ENCODE assay signal across 27 mouse cellular contexts in the genomic region with DNA sequence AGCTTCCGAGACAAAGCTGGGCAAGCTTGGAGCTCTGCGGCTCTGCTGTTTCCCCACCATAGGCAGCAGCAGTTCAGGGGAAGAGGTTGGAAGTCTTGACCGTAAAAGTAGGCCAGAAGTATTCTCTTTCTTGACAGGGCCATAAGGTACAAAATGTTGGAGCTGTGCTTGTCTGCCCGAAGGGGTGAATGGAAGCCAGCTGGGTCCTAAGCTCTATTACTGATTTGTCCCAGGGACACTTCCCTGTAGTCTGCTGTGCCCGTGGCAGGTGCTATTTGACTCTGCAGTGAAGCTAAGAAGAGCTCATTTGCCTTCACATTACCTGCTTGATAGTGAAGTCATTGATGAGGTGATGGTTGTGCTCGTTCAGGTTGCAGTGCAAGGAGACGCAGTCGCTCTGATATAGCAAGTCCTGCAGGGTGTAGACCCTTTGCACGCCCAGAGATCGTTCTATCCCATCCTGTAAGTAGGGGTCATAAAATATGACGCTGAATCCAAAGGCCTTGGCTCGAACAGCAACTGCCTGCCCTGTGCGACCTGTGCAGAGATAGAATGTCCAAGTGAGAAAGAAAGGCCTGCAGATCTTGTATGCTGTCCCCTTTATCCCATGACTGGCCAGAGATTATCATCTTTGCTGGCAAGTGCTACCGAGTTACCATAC.
DNase-seq lines count a peak whose midpoint lies in the region; ATAC-seq and TF ChIP-seq lines count a peak whose summit lies in the region.
"Had no signal": no experiment of that assay in that cellular context is flagged by ENCODE, and none has a peak within 500 bp of the region (broad histone marks: within the 10 kb centered on the region; RNA-seq: fewer than 3 reads in every experiment).

No protein-coding gene starts in this region.

- no peak overlapping the region for H3K4me3 ChIP-seq in gastrocnemius, adult 2 months
- H3K4me3 ChIP-seq in intestine, postnatal 0 days (ENCODE audit: low read depth, low read length) = no peak overlapping the region
- no peak overlapping the region for H3K4me3 ChIP-seq in intestine, embryonic 16.5 days (ENCODE audit: low read length)
- H3K4me3 ChIP-seq in lung, adult 2 months (replicated peaks; ENCODE audit: extremely low read depth, low read depth, low read length) = no peak overlapping the region
- H3K4me3 ChIP-seq: embryonic facial prominence, embryonic 12.5 days; embryonic facial prominence, embryonic 15.5 days; heart, adult 2 months; heart, embryonic 12.5 days; heart, embryonic 15.5 days had no signal

- TF ChIP-seq CTCF in gastrocnemius, adult 2 months (IDR thresholded peaks at IDR 0.05) = no peak
- no peak for TF ChIP-seq CTCF in intestine, postnatal 0 days (IDR thresholded peaks at IDR 0.05; ENCODE audit: low read depth)
- TF ChIP-seq CTCF in lung, adult 2 months (IDR thresholded peaks at IDR 0.05; ENCODE audit: insufficient read depth, low read length) = no peak

- peaks cover 85% of the 10 kb centered on the region for H3K36me3 ChIP-seq in intestine, postnatal 0 days (ENCODE audit: control insufficient read depth, insufficient read depth)
- peaks cover 25% of the 10 kb centered on the region for H3K36me3 ChIP-seq in intestine, embryonic 16.5 days (ENCODE audit: control insufficient read depth, insufficient read depth, low read length)

- 70% methylated on average over 14 of the region's 14 CpGs for WGBS in intestine, postnatal 0 days
- 79% methylated on average over 14 of the region's 14 CpGs for WGBS in intestine, embryonic 16.5 days
- WGBS in lung, adult 2 months = 91% methylated on average over 14 of the region's 14 CpGs

- peak; percentile 72 for DNase-seq in gastrocnemius, adult 2 months
- DNase-seq in gastrocnemius, postnatal 25 days = no peak
- DNase-seq in lung, adult 2 months = peak; percentile 3
- no peak for DNase-seq in lung, postnatal 10 days
- peak; percentile 66 for DNase-seq in skeletal muscle tissue, adult 2 months (ENCODE audit: low read depth, low spot score)
- DNase-seq in urinary bladder, postnatal 36 days (ENCODE audit: low spot score in 2 of 2) = no peak
- DNase-seq: adrenal gland, adult 8-10 months; adrenal gland, postnatal 25 days; cerebellum, adult 11-12 months; cerebellum, adult 9-10 months; forebrain, postnatal 0 days; gastrocnemius, postnatal 10 days; heart, adult 2 months; heart, postnatal 10 days; heart, postnatal 4 days had no signal

- no peak for ATAC-seq in intestine, postnatal 0 days
- ATAC-seq in intestine, embryonic 16.5 days = no peak
- ATAC-seq: activated CD4-positive, CD25-positive, alpha-beta regulatory T cell, adult 4 months; CD4-positive, CD25-positive, alpha-beta regulatory T cell, adult 4 months; forebrain, embryonic 14.5 days; forebrain, postnatal 0 days; hindbrain, postnatal 0 days; inflammation-experienced regulatory T-cells, adult 6 months had no signal

- no peaks in the 10 kb centered on the region for H3K4me1 ChIP-seq in intestine, postnatal 0 days (replicated peaks; ENCODE audit: control insufficient read depth, insufficient read depth, low read length)
- no peaks in the 10 kb centered on the region for H3K4me1 ChIP-seq in intestine, embryonic 16.5 days (ENCODE audit: control insufficient read depth, insufficient read depth, low read length)
- no peaks in the 10 kb centered on the region for H3K4me1 ChIP-seq in lung, adult 2 months (ENCODE audit: control insufficient read depth, insufficient read depth, low read length)
- H3K4me1 ChIP-seq: embryonic facial prominence, embryonic 12.5 days; embryonic facial prominence, embryonic 15.5 days; heart, embryonic 15.5 days had no signal

- H3K9ac ChIP-seq in intestine, postnatal 0 days (ENCODE audit: low read depth, low read length) = no peak overlapping the region
- H3K9ac ChIP-seq in intestine, embryonic 16.5 days (ENCODE audit: low read depth, low read length) = no peak overlapping the region
- H3K9ac ChIP-seq: embryonic facial prominence, embryonic 12.5 days; embryonic facial prominence, embryonic 15.5 days; forebrain, postnatal 0 days; heart, embryonic 12.5 days; heart, embryonic 15.5 days; hindbrain, embryonic 14.5 days had no signal

- H3K27ac ChIP-seq in gastrocnemius, adult 2 months = peak overlapping the region; percentile 96
- H3K27ac ChIP-seq in intestine, postnatal 0 days (ENCODE audit: low read depth, low read length) = peak overlapping the region; percentile 21
- H3K27ac ChIP-seq in intestine, embryonic 16.5 days (ENCODE audit: low read length) = no peak overlapping the region
- H3K27ac ChIP-seq: embryonic facial prominence, embryonic 12.5 days; embryonic facial prominence, embryonic 15.5 days; heart, adult 2 months; heart, embryonic 15.5 days; hindbrain, embryonic 14.5 days; hindbrain, postnatal 0 days had no signal

- intact Hi-C loops in gastrocnemius, adult 2 months (cut with DNase I) = loop anchor here (5.0 kb wide), 2 partner anchors 179 to 319 kb away; a partner anchor contains a TSS

- no peaks in the 10 kb centered on the region for H3K9me3 ChIP-seq in intestine, postnatal 0 days (ENCODE audit: control insufficient read depth)
- H3K9me3 ChIP-seq in intestine, embryonic 16.5 days (ENCODE audit: control insufficient read depth, low read length) = no peaks in the 10 kb centered on the region
- H3K9me3 ChIP-seq: embryonic facial prominence, embryonic 12.5 days; embryonic facial prominence, embryonic 15.5 days; heart, embryonic 12.5 days; heart, embryonic 15.5 days had no signal

- no peak overlapping the region for H3K4me2 ChIP-seq in intestine, postnatal 0 days (replicated peaks; ENCODE audit: low read depth)
- H3K4me2 ChIP-seq in intestine, embryonic 16.5 days (ENCODE audit: low read depth, low read length) = no peak overlapping the region
- H3K4me2 ChIP-seq: embryonic facial prominence, embryonic 12.5 days; embryonic facial prominence, embryonic 15.5 days; heart, embryonic 12.5 days; heart, embryonic 15.5 days; hindbrain, embryonic 14.5 days had no signal

- no peaks in the 10 kb centered on the region for H3K27me3 ChIP-seq in intestine, postnatal 0 days (replicated peaks; ENCODE audit: control insufficient read depth, insufficient read depth, low read length)
- H3K27me3 ChIP-seq in intestine, embryonic 16.5 days (replicated peaks; ENCODE audit: control insufficient read depth, insufficient read depth, low read length) = no peaks in the 10 kb centered on the region
- H3K27me3 ChIP-seq: embryonic facial prominence, embryonic 12.5 days; embryonic facial prominence, embryonic 15.5 days; heart, embryonic 12.5 days; heart, embryonic 15.5 days had no signal

- TF ChIP-seq POLR2A in lung, adult 2 months (IDR thresholded peaks at IDR 0.05; ENCODE audit: borderline replicate concordance, extremely low read depth, low read depth, low read length) = no peak

Comparison
In these comparisons a context has a peak if more than half of its experiments do, and no peak if none do; other contexts are left out.
1. DNase-seq: peak in gastrocnemius, adult 2 months (single experiment), lung, adult 2 months (single experiment) and skeletal muscle tissue, adult 2 months (single experiment); none in gastrocnemius, postnatal 25 days (single experiment), lung, postnatal 10 days (single experiment) and urinary bladder, postnatal 36 days (0 of 2).